ENCODE assay signal across 1 mouse cellular context in genomic region chr1:190927751-190928369, GRCm38 (mm10).
TF ChIP-seq lines count a peak whose summit lies in the region.

No protein-coding gene starts in this region.

TF ChIP-seq in MEL, 35 proteins besides CTCF, POLR2A, EP300 and RAD21 (continued from another document):
- no peak; the same call in 1 of the 2 replicates for TF ChIP-seq MXI1 (IDR thresholded peaks at IDR 0.05; ENCODE audit: low read depth, low read length)
- TF ChIP-seq SIN3A (IDR thresholded peaks at IDR 0.05; ENCODE audit: low read length), result no peak
- TF ChIP-seq CHD1 (IDR thresholded peaks at IDR 0.05; ENCODE audit: low read depth, low read length), result no peak
- TF ChIP-seq KAT2A (conservative IDR thresholded peaks at IDR 0.05; ENCODE audit: low read depth, low read length), result no peak
- 0 out of 2 replicates have a peak, but pooled peaks have one; percentile 7 for TF ChIP-seq GATA1 (IDR thresholded peaks at IDR 0.05; ENCODE audit: low read depth, low read length)
